Mouse (Mus musculus): ENCODE results near the gene Ssx2ip. TPM values are rescaled to one million over a fixed set of nuclear protein-coding genes. Genes with fewer than 3 reads are reported as not detected.

Gene Ssx2ip
- polyA plus RNA-seq, 1 experiment from 2014 or later, result 22.4 TPM

GRCm38 (mm10) chr3:146374596-146375175 is 29.8 kb upstream of the Ssx2ip start:
- no peak for ATAC-seq
- Histone ChIP-seq H3K4me3 (ENCODE audit: low read depth, low read length) (no peak overlapping the region), H3K27me3 (ENCODE audit: insufficient read depth, low read length) (no peaks in the 10 kb centered on the region), H3K36me3 (replicated peaks; ENCODE audit: insufficient read depth, low read length) (no peaks in the 10 kb centered on the region), H3K9ac (replicated peaks) (no peak overlapping the region), H3K27ac (ENCODE audit: low read depth) (no peak overlapping the region), H3K4me1 (ENCODE audit: insufficient read depth) (peaks cover 5% of the 10 kb centered on the region; the same call in 1 of the 2 replicates), H3K9me3 (ENCODE audit: low read length) (no peaks in the 10 kb centered on the region), H3K4me2 (ENCODE audit: low read depth, low read length) (no peak overlapping the region)
- 88% methylated on average over 3 of the region's 3 CpGs for WGBS (ENCODE audit: insufficient replicate concordance)
- DNase-seq, result no peak
- TF ChIP-seq EP300 (IDR thresholded peaks at IDR 0.05; ENCODE audit: low read depth) (no peak), CTCF (IDR thresholded peaks at IDR 0.05; ENCODE audit: low read depth) (no peak)

- TF ChIP-seq CTCF (IDR thresholded peaks at IDR 0.05; ENCODE audit: low read depth) (no peak), EP300 (IDR thresholded peaks at IDR 0.05; ENCODE audit: low read depth) (no peak)
- H3K4me1 ChIP-seq (ENCODE audit: insufficient read depth), result peaks cover 9% of the 10 kb centered on the region
These were observed 29.2 kb upstream of the Ssx2ip start for GRCm38 (mm10) chr3:146375224-146375657.

GRCm38 (mm10) chr3:146376337-146377130 is 27.9 kb upstream of the Ssx2ip start:
- Histone ChIP-seq H3K27me3 (ENCODE audit: insufficient read depth, low read length) (no peaks in the 10 kb centered on the region), H3K4me2 (ENCODE audit: low read depth, low read length) (peak overlapping the region; percentile 29; the same call in 1 of the 2 replicates), H3K27ac (ENCODE audit: low read depth) (peak overlapping the region; percentile 48), H3K9ac (replicated peaks) (no peak overlapping the region), H3K4me1 (ENCODE audit: insufficient read depth) (peaks cover 12% of the 10 kb centered on the region), H3K36me3 (replicated peaks; ENCODE audit: insufficient read depth, low read length) (no peaks in the 10 kb centered on the region), H3K9me3 (ENCODE audit: low read length) (no peaks in the 10 kb centered on the region), H3K4me3 (ENCODE audit: low read depth, low read length) (no peak overlapping the region)
- peak; percentile 94 for ATAC-seq
- WGBS (ENCODE audit: insufficient replicate concordance), result 79% methylated on average over 15 of the region's 15 CpGs
- DNase-seq, result peak; percentile 46
- TF ChIP-seq EP300 (IDR thresholded peaks at IDR 0.05; ENCODE audit: low read depth) (peak; percentile 83), CTCF (IDR thresholded peaks at IDR 0.05; ENCODE audit: low read depth) (no peak)

More at GRCm38 (mm10) chr3:146375224-146375657, 29.2 kb upstream of the Ssx2ip start:
- Histone ChIP-seq H3K9ac (replicated peaks) (no peak overlapping the region), H3K27ac (ENCODE audit: low read depth) (no peak overlapping the region), H3K9me3 (ENCODE audit: low read length) (no peaks in the 10 kb centered on the region), H3K4me2 (ENCODE audit: low read depth, low read length) (no peak overlapping the region), H3K27me3 (ENCODE audit: insufficient read depth, low read length) (no peaks in the 10 kb centered on the region), H3K4me3 (ENCODE audit: low read depth, low read length) (no peak overlapping the region), H3K36me3 (replicated peaks; ENCODE audit: insufficient read depth, low read length) (no peaks in the 10 kb centered on the region)
- DNase-seq (no peak), ATAC-seq (no peak)
- 70% methylated on average over 4 of the region's 4 CpGs for WGBS (ENCODE audit: insufficient replicate concordance)

GRCm38 (mm10) chr3:146377216-146377615 is 27.2 kb upstream of the Ssx2ip start:
- DNase-seq (no peak), ATAC-seq (no peak)
- WGBS (ENCODE audit: insufficient replicate concordance), result 78% methylated on average over 5 of the region's 5 CpGs
- Histone ChIP-seq H3K9ac (replicated peaks) (no peak overlapping the region), H3K4me2 (ENCODE audit: low read depth, low read length) (no peak overlapping the region), H3K4me1 (ENCODE audit: insufficient read depth) (peaks cover 12% of the 10 kb centered on the region), H3K4me3 (ENCODE audit: low read depth, low read length) (no peak overlapping the region), H3K9me3 (ENCODE audit: low read length) (no peaks in the 10 kb centered on the region), H3K27me3 (ENCODE audit: insufficient read depth, low read length) (no peaks in the 10 kb centered on the region), H3K27ac (ENCODE audit: low read depth) (peak overlapping the region; percentile 48; the same call in 1 of the 2 replicates), H3K36me3 (replicated peaks; ENCODE audit: insufficient read depth, low read length) (no peaks in the 10 kb centered on the region)
- TF ChIP-seq CTCF (IDR thresholded peaks at IDR 0.05; ENCODE audit: low read depth) (no peak), EP300 (IDR thresholded peaks at IDR 0.05; ENCODE audit: low read depth) (no peak)

- H3K4me2 ChIP-seq (ENCODE audit: low read depth, low read length), result no peak overlapping the region
- 62% methylated on average over 8 of the region's 8 CpGs for WGBS (ENCODE audit: insufficient replicate concordance)
- H3K36me3 ChIP-seq (replicated peaks; ENCODE audit: insufficient read depth, low read length), result no peaks in the 10 kb centered on the region
- ATAC-seq (no peak), DNase-seq (no peak)
- peaks cover 3% of the 10 kb centered on the region; the same call in 1 of the 2 replicates for H3K9me3 ChIP-seq (ENCODE audit: low read length)
- peaks cover 12% of the 10 kb centered on the region for H3K4me1 ChIP-seq (ENCODE audit: insufficient read depth)
- no peak overlapping the region for H3K4me3 ChIP-seq (ENCODE audit: low read depth, low read length)
- TF ChIP-seq CTCF (IDR thresholded peaks at IDR 0.05; ENCODE audit: low read depth) (no peak), EP300 (IDR thresholded peaks at IDR 0.05; ENCODE audit: low read depth) (no peak)
- no peak overlapping the region for H3K27ac ChIP-seq (ENCODE audit: low read depth)
- no peak overlapping the region for H3K9ac ChIP-seq (replicated peaks)
- H3K27me3 ChIP-seq (ENCODE audit: insufficient read depth, low read length), result no peaks in the 10 kb centered on the region
These were observed 25.7 kb upstream of the Ssx2ip start for GRCm38 (mm10) chr3:146378753-146379152.

GRCm38 (mm10) chr3:146379740-146380466 is 24.5 kb upstream of the Ssx2ip start:
- Histone ChIP-seq H3K9me3 (ENCODE audit: low read length) (peaks cover 3% of the 10 kb centered on the region; the same call in 1 of the 2 replicates), H3K4me2 (ENCODE audit: low read depth, low read length) (no peak overlapping the region), H3K27ac (ENCODE audit: low read depth) (no peak overlapping the region), H3K36me3 (replicated peaks; ENCODE audit: insufficient read depth, low read length) (no peaks in the 10 kb centered on the region), H3K4me3 (ENCODE audit: low read depth, low read length) (no peak overlapping the region), H3K27me3 (ENCODE audit: insufficient read depth, low read length) (no peaks in the 10 kb centered on the region), H3K4me1 (ENCODE audit: insufficient read depth) (peaks cover 12% of the 10 kb centered on the region), H3K9ac (replicated peaks) (no peak overlapping the region)
- DNase-seq (no peak), ATAC-seq (no peak)
- TF ChIP-seq CTCF (IDR thresholded peaks at IDR 0.05; ENCODE audit: low read depth) (no peak), EP300 (IDR thresholded peaks at IDR 0.05; ENCODE audit: low read depth) (no peak)
- WGBS (ENCODE audit: insufficient replicate concordance), result 46% methylated on average over 9 of the region's 9 CpGs

Data from liver, postnatal 0 days (tissue).